Mouse (Mus musculus): Measurements from ENCODE around the gene Mxra7. TPM values are rescaled to one million over a fixed set of nuclear protein-coding genes. Genes with fewer than 3 reads are reported as not detected.

Gene Mxra7
- polyA plus RNA-seq, 1 experiment from 2014 or later = 71.7 TPM

DNA sequence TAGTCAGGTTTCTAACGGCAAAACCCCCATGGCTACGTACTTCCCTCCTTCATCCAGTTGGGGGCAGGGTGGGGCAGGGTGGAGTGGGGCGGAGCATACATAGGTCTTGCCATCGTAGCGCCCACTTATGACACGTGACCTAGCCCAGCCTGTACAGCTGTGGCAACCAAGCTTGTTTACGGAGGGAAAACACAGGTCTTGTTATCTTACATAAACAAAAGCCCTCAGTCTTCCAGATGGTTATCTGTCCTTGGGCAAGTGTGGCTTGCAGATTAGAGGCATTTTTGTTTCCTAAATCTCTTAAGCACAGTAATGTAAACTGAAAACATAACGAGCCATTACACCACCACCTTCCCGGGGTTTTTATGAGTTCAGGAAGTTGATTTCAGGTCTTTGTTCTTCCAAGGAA lies 45.1 kb downstream of the Mxra7 start:
- Histone ChIP-seq H3K36me3 (no peaks in the 10 kb centered on the region), H3K4me3 (no peak overlapping the region), H3K9me3 (no peaks in the 10 kb centered on the region), H3K27ac (no peak overlapping the region), H3K27me3 (ENCODE audit: insufficient read depth, poor library complexity, severe bottlenecking) (no peaks in the 10 kb centered on the region), H3K4me1 (replicated peaks) (no peaks in the 10 kb centered on the region)
- no peak for DNase-seq (ENCODE audit: low spot score)
- 81% methylated on average over 9 of the region's 9 CpGs for WGBS

GRCm38 (mm10) chr11:116775407-116775806 lies 52.4 kb downstream of the Mxra7 start, which contains the start of gene St6galnac1:
TSS of gene St6galnac1 (minus strand) at chr11:116775507.
- H3K27ac ChIP-seq = no peak within 1 kb of the TSS
- H3K27me3 ChIP-seq (ENCODE audit: insufficient read depth, poor library complexity, severe bottlenecking) = no peaks in the 10 kb centered on the region
- DNase-seq (ENCODE audit: low spot score) = no peak
- H3K9me3 ChIP-seq = no peaks in the 10 kb centered on the region
- 91% methylated on average over 7 of the region's 7 CpGs for WGBS
- no peaks in the 10 kb centered on the region for H3K4me1 ChIP-seq (replicated peaks)
- H3K36me3 ChIP-seq = no peaks in the 10 kb centered on the region
- no peak within 1 kb of the TSS for H3K4me3 ChIP-seq

GRCm38 (mm10) chr11:116773205-116773604 lies 54.6 kb downstream of the Mxra7 start:
- 59% methylated on average over 2 of the region's 2 CpGs for WGBS
- H3K4me3 ChIP-seq = no peak overlapping the region

DNA sequence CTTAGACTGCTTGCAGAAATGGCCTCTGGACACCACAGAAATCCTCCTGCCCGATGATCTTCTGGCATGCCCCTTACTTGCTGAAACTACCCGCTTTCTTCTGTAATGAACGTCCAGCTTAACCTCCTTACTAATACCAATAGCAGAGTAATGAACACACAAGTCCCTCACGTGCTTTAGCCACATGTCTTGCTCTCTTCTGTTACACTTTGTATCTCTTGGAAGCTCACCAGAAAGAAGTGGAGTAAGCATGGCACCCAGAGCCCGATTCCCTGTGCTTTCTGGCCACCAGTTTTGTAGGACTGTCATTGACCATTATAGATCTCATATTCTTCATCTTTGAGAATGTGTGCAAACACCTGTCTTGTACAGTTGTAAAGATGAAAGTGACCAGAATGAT lies 58.0 kb downstream of the Mxra7 start:
- H3K27me3 ChIP-seq (ENCODE audit: insufficient read depth, poor library complexity, severe bottlenecking) = no peaks in the 10 kb centered on the region
- H3K4me1 ChIP-seq (replicated peaks) = no peaks in the 10 kb centered on the region
- no peak overlapping the region for H3K27ac ChIP-seq
- no peak for DNase-seq (ENCODE audit: low spot score)
- WGBS = 85% methylated on average over 5 of the region's 5 CpGs
- no peak overlapping the region for H3K4me3 ChIP-seq
- no peaks in the 10 kb centered on the region for H3K36me3 ChIP-seq
- H3K9me3 ChIP-seq = no peaks in the 10 kb centered on the region

More at GRCm38 (mm10) chr11:116773205-116773604, 54.6 kb downstream of the Mxra7 start:
- H3K27ac ChIP-seq = no peak overlapping the region
- H3K27me3 ChIP-seq (ENCODE audit: insufficient read depth, poor library complexity, severe bottlenecking) = no peaks in the 10 kb centered on the region
- no peaks in the 10 kb centered on the region for H3K4me1 ChIP-seq (replicated peaks)
- DNase-seq (ENCODE audit: low spot score) = no peak
- H3K9me3 ChIP-seq = no peaks in the 10 kb centered on the region
- no peaks in the 10 kb centered on the region for H3K36me3 ChIP-seq

GRCm38 (mm10) chr11:116764946-116765345 lies 62.9 kb downstream of the Mxra7 start:
- no peak overlapping the region for H3K27ac ChIP-seq
- H3K4me3 ChIP-seq = no peak overlapping the region
- WGBS = 88% methylated on average over 2 of the region's 2 CpGs
- H3K27me3 ChIP-seq (ENCODE audit: insufficient read depth, poor library complexity, severe bottlenecking) = no peaks in the 10 kb centered on the region
- no peaks in the 10 kb centered on the region for H3K36me3 ChIP-seq
- H3K9me3 ChIP-seq = no peaks in the 10 kb centered on the region
- no peak for DNase-seq (ENCODE audit: low spot score)
- H3K4me1 ChIP-seq (replicated peaks) = no peaks in the 10 kb centered on the region

- H3K27ac ChIP-seq = no peak overlapping the region
- H3K9me3 ChIP-seq = no peaks in the 10 kb centered on the region
- 93% methylated on average over 7 of the region's 7 CpGs for WGBS
- no peaks in the 10 kb centered on the region for H3K27me3 ChIP-seq (ENCODE audit: insufficient read depth, poor library complexity, severe bottlenecking)
- H3K4me1 ChIP-seq (replicated peaks) = no peaks in the 10 kb centered on the region
- no peaks in the 10 kb centered on the region for H3K36me3 ChIP-seq
- no peak overlapping the region for H3K4me3 ChIP-seq
- no peak for DNase-seq (ENCODE audit: low spot score)
Measured at GRCm38 (mm10) chr11:116764346-116764745, 63.5 kb downstream of the Mxra7 start.

GRCm38 (mm10) chr11:116755191-116755590 lies 72.7 kb downstream of the Mxra7 start:
- Histone ChIP-seq H3K27me3 (ENCODE audit: insufficient read depth, poor library complexity, severe bottlenecking) (no peaks in the 10 kb centered on the region), H3K4me1 (replicated peaks) (no peaks in the 10 kb centered on the region), H3K36me3 (no peaks in the 10 kb centered on the region), H3K4me3 (no peak overlapping the region), H3K9me3 (no peaks in the 10 kb centered on the region), H3K27ac (no peak overlapping the region)
- WGBS = 87% methylated on average over 4 of the region's 4 CpGs
- no peak for DNase-seq (ENCODE audit: low spot score)

DNA sequence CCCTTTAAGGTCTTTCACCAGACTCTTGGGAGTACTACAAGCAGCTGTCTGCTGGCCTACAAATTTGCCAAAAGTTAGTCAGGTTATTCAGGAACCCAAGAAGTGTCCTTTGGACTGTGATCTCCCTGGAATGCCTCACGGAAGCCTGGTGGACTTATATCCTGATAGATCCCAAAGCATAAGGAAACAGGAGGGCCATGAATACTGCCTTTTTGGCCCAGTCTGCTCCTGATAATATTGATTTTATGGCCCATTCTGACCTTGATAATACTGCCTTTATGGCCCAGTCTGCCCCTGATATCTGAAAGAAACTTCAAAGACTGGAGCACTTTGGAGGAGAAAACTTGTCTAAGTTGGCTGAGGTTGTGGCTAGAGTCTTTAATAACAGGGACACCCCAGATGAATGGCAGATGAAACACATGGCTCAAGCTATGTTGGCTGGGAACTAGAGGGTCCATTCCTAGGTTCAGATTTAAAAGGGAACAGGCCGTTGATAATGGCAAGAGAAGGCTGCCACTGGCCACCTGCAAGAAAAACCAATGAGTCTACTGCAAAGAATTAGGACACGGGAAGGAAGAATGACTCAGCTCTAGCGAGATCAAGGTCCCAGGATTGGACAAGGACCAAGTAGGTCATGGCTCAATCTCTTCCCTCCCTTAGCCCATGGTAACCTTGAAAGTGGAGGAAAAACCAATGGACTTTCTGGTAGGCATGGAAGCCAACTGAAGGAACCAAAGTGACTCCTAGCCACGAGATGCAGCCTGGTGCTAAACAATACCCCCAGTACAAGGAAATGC lies 74.0 kb downstream of the Mxra7 start:
- no peak for DNase-seq (ENCODE audit: low spot score)
- Histone ChIP-seq H3K36me3 (no peaks in the 10 kb centered on the region), H3K9me3 (no peaks in the 10 kb centered on the region), H3K4me3 (no peak overlapping the region), H3K27ac (no peak overlapping the region), H3K27me3 (ENCODE audit: insufficient read depth, poor library complexity, severe bottlenecking) (no peaks in the 10 kb centered on the region), H3K4me1 (replicated peaks) (no peaks in the 10 kb centered on the region)
- WGBS = 89% methylated on average over 5 of the region's 5 CpGs

Other genes with a start within 250 kb of the Mxra7 start
- gene Ube2o, start 246.6 kb downstream of the Mxra7 start, polyA plus RNA-seq (2016; fragmentation: Nextera tagmentation; extraction: Ambion mirVana) = 8.9 and 10.8 TPM in 2 replicates
- not detected in 2 replicates for gene Aanat, start 241.6 kb downstream of the Mxra7 start, polyA plus RNA-seq (2016; fragmentation: Nextera tagmentation; extraction: Ambion mirVana)
- gene Rhbdf2, start 201.0 kb downstream of the Mxra7 start, polyA plus RNA-seq (2016; fragmentation: Nextera tagmentation; extraction: Ambion mirVana) = 3.8 and 6.6 TPM in 2 replicates
- gene Prcd, start 174.5 kb downstream of the Mxra7 start, polyA plus RNA-seq (2016; fragmentation: Nextera tagmentation; extraction: Ambion mirVana) = 0.47 and 1.2 TPM in 2 replicates
- 3.5 and 3.8 TPM in 2 replicates for gene Cygb, start 173.7 kb downstream of the Mxra7 start, polyA plus RNA-seq (2016; fragmentation: Nextera tagmentation; extraction: Ambion mirVana)
- gene St6galnac1, start 52.5 kb downstream of the Mxra7 start, polyA plus RNA-seq (2016; fragmentation: Nextera tagmentation; extraction: Ambion mirVana) = not detected in 2 replicates
- 61.4 and 62.3 TPM in 2 replicates for gene Mettl23, start 15.2 kb upstream of the Mxra7 start, polyA plus RNA-seq (2016; fragmentation: Nextera tagmentation; extraction: Ambion mirVana)
- 93.4 and 96.9 TPM in 2 replicates for gene Jmjd6, start 15.4 kb upstream of the Mxra7 start, polyA plus RNA-seq (2016; fragmentation: Nextera tagmentation; extraction: Ambion mirVana)
- gene Mfsd11, start 24.4 kb upstream of the Mxra7 start, polyA plus RNA-seq (2016; fragmentation: Nextera tagmentation; extraction: Ambion mirVana) = 25.6 and 27.5 TPM in 2 replicates
- 818 and 839 TPM in 2 replicates for gene Srsf2, start 25.0 kb upstream of the Mxra7 start, polyA plus RNA-seq (2016; fragmentation: Nextera tagmentation; extraction: Ambion mirVana)
- gene Mgat5b, start 90.8 kb upstream of the Mxra7 start, polyA plus RNA-seq (2016; fragmentation: Nextera tagmentation; extraction: Ambion mirVana) = 6.3 and 12.8 TPM in 2 replicates

Data from hindbrain, embryonic 10.5 days (tissue).